Mouse (Mus musculus): ENCODE results near the gene Cdk2ap2. TPM values are rescaled to one million over a fixed set of nuclear protein-coding genes. Genes with fewer than 3 reads are reported as not detected.

Cdk2ap2 gene
- polyA plus RNA-seq, 2 experiments = 52.5 to 101 TPM

GRCm38 (mm10) chr19:4080511-4081009 lies 16.4 kb upstream of the Cdk2ap2 start:
- H3K4me1 ChIP-seq (replicated peaks; ENCODE audit: control insufficient read depth in 2 of 2, insufficient read depth in 2 of 2, low read length in 1 of 2) = peaks cover 18 to 23% of the 10 kb centered on the region in 2 experiments
- H3K36me3 ChIP-seq (replicated peaks; ENCODE audit: control insufficient read depth, insufficient read depth, low read depth) = no peaks in the 10 kb centered on the region
- no peaks in the 10 kb centered on the region for H3K9me3 ChIP-seq (ENCODE audit: control insufficient read depth, low read length)
- WGBS (ENCODE audit: insufficient replicate concordance) = 38% methylated on average over 8 of the region's 8 CpGs
- H3K4me3 ChIP-seq (ENCODE audit: insufficient read depth in 1 of 2, low read depth in 2 of 2, low read length in 2 of 2) = no peak overlapping the region; a peak in 1 of 4 replicates
- DNase-seq (ENCODE audit: low read depth in 3 of 3, low spot score in 3 of 3) = peak in 1 of 3 experiments; percentile 57
- no peaks in the 10 kb centered on the region for H3K27me3 ChIP-seq (ENCODE audit: control insufficient read depth, insufficient read depth, low read length)
- ATAC-seq (ENCODE audit: insufficient read depth) = peak; percentile 90
- H3K27ac ChIP-seq = peak overlapping the region; percentile 49
- peak overlapping the region; percentile 56 for H3K4me2 ChIP-seq (ENCODE audit: low read depth)
- peak overlapping the region; percentile 50 for H3K9ac ChIP-seq (replicated peaks)
- TF ChIP-seq EP300 (IDR thresholded peaks at IDR 0.05; ENCODE audit: low read depth) (0 out of 2 replicates have a peak, but pooled peaks have one; percentile 32), CTCF (IDR thresholded peaks at IDR 0.05; ENCODE audit: low read depth) (peak; percentile 69)

GRCm38 (mm10) chr19:4081394-4081793 lies 15.6 kb upstream of the Cdk2ap2 start, which contains the start of gene Cabp2:
Gene Cabp2, plus strand, starts transcription at chr19:4081578.
- Histone ChIP-seq H3K4me3 (ENCODE audit: insufficient read depth in 1 of 2, low read depth in 2 of 2, low read length in 2 of 2) (no peak within 1 kb of the TSS; a peak in 1 of 4 replicates), H3K36me3 (replicated peaks; ENCODE audit: control insufficient read depth, insufficient read depth, low read depth) (no peaks in the 10 kb centered on the region), H3K27ac (peak within 1 kb of the TSS; percentile 49), H3K9me3 (ENCODE audit: control insufficient read depth, low read length) (no peaks in the 10 kb centered on the region), H3K4me1 (replicated peaks; ENCODE audit: control insufficient read depth in 2 of 2, insufficient read depth in 2 of 2, low read length in 1 of 2) (peaks cover 18 to 23% of the 10 kb centered on the region in 2 experiments), H3K4me2 (ENCODE audit: low read depth) (peak within 1 kb of the TSS; percentile 56), H3K27me3 (ENCODE audit: control insufficient read depth, insufficient read depth, low read length) (no peaks in the 10 kb centered on the region), H3K9ac (replicated peaks) (peak within 1 kb of the TSS; percentile 50)
- no peak for ATAC-seq (ENCODE audit: insufficient read depth)
- TF ChIP-seq EP300 (IDR thresholded peaks at IDR 0.05; ENCODE audit: low read depth) = no peak
- no peak for TF ChIP-seq CTCF (IDR thresholded peaks at IDR 0.05; ENCODE audit: low read depth)
- no peak for DNase-seq (ENCODE audit: low read depth in 3 of 3, low spot score in 3 of 3)
- 51% methylated on average over 3 of the region's 3 CpGs for WGBS (ENCODE audit: insufficient replicate concordance)

- no peak overlapping the region for H3K4me2 ChIP-seq (ENCODE audit: low read depth)
- DNase-seq (ENCODE audit: low read depth in 3 of 3, low spot score in 3 of 3) = no peak
- H3K4me3 ChIP-seq (ENCODE audit: insufficient read depth in 1 of 2, low read depth in 2 of 2, low read length in 2 of 2) = no peak overlapping the region
- no peaks in the 10 kb centered on the region for H3K27me3 ChIP-seq (ENCODE audit: control insufficient read depth, insufficient read depth, low read length)
- no peaks in the 10 kb centered on the region for H3K9me3 ChIP-seq (ENCODE audit: control insufficient read depth, low read length)
- H3K9ac ChIP-seq (replicated peaks) = no peak overlapping the region
- H3K4me1 ChIP-seq (replicated peaks; ENCODE audit: control insufficient read depth in 2 of 2, insufficient read depth in 2 of 2, low read length in 1 of 2) = peaks cover 18 to 23% of the 10 kb centered on the region in 2 experiments
- no peak for ATAC-seq (ENCODE audit: insufficient read depth)
- WGBS (ENCODE audit: insufficient replicate concordance) = 66% methylated on average over 11 of the region's 11 CpGs
- no peak overlapping the region for H3K27ac ChIP-seq
- no peaks in the 10 kb centered on the region for H3K36me3 ChIP-seq (replicated peaks; ENCODE audit: control insufficient read depth, insufficient read depth, low read depth)
- TF ChIP-seq CTCF (IDR thresholded peaks at IDR 0.05; ENCODE audit: low read depth) (peak; percentile 3; the same call in 1 of the 2 replicates), EP300 (IDR thresholded peaks at IDR 0.05; ENCODE audit: low read depth) (no peak)
These were observed 14.6 kb upstream of the Cdk2ap2 start for GRCm38 (mm10) chr19:4082219-4082965.

- no peak overlapping the region for H3K27ac ChIP-seq
- no peak overlapping the region for H3K9ac ChIP-seq (replicated peaks)
- no peaks in the 10 kb centered on the region for H3K27me3 ChIP-seq (ENCODE audit: control insufficient read depth, insufficient read depth, low read length)
- no peak overlapping the region for H3K4me3 ChIP-seq (ENCODE audit: insufficient read depth in 1 of 2, low read depth in 2 of 2, low read length in 2 of 2)
- H3K4me1 ChIP-seq (replicated peaks; ENCODE audit: control insufficient read depth in 2 of 2, insufficient read depth in 2 of 2, low read length in 1 of 2) = peaks cover 20 to 23% of the 10 kb centered on the region in 2 experiments
- ATAC-seq (ENCODE audit: insufficient read depth) (no peak), DNase-seq (ENCODE audit: low read depth in 3 of 3, low spot score in 3 of 3) (no peak)
- WGBS (ENCODE audit: insufficient replicate concordance) = 74% methylated on average over 7 of the region's 7 CpGs
- no peaks in the 10 kb centered on the region for H3K36me3 ChIP-seq (replicated peaks; ENCODE audit: control insufficient read depth, insufficient read depth, low read depth)
- TF ChIP-seq CTCF (IDR thresholded peaks at IDR 0.05; ENCODE audit: low read depth) = no peak
- TF ChIP-seq EP300 (IDR thresholded peaks at IDR 0.05; ENCODE audit: low read depth) = no peak
- no peak overlapping the region for H3K4me2 ChIP-seq (ENCODE audit: low read depth)
- no peaks in the 10 kb centered on the region for H3K9me3 ChIP-seq (ENCODE audit: control insufficient read depth, low read length)
These were observed 13.7 kb upstream of the Cdk2ap2 start for GRCm38 (mm10) chr19:4083316-4083715.

- no peak overlapping the region for H3K27ac ChIP-seq
- H3K4me3 ChIP-seq (ENCODE audit: insufficient read depth in 1 of 2, low read depth in 2 of 2, low read length in 2 of 2) = no peak overlapping the region
- no peaks in the 10 kb centered on the region for H3K36me3 ChIP-seq (replicated peaks; ENCODE audit: control insufficient read depth, insufficient read depth, low read depth)
- H3K27me3 ChIP-seq (ENCODE audit: control insufficient read depth, insufficient read depth, low read length) = no peaks in the 10 kb centered on the region
- no peak overlapping the region for H3K4me2 ChIP-seq (ENCODE audit: low read depth)
- peaks cover 20 to 23% of the 10 kb centered on the region in 2 experiments for H3K4me1 ChIP-seq (replicated peaks; ENCODE audit: control insufficient read depth in 2 of 2, insufficient read depth in 2 of 2, low read length in 1 of 2)
- no peak overlapping the region for H3K9ac ChIP-seq (replicated peaks)
- TF ChIP-seq EP300 (IDR thresholded peaks at IDR 0.05; ENCODE audit: low read depth) (no peak), CTCF (IDR thresholded peaks at IDR 0.05; ENCODE audit: low read depth) (no peak)
- H3K9me3 ChIP-seq (ENCODE audit: control insufficient read depth, low read length) = no peaks in the 10 kb centered on the region
- 37% methylated on average over 8 of the region's 8 CpGs for WGBS (ENCODE audit: insufficient replicate concordance)
- no peak for ATAC-seq (ENCODE audit: insufficient read depth)
- no peak for DNase-seq (ENCODE audit: low read depth in 3 of 3, low spot score in 3 of 3)
These were observed 13.2 kb upstream of the Cdk2ap2 start for GRCm38 (mm10) chr19:4083826-4084225.

All from liver, embryonic 14.5 days (tissue).